Mouse (Mus musculus): ENCODE data around the gene 1700123O20Rik.

DNA sequence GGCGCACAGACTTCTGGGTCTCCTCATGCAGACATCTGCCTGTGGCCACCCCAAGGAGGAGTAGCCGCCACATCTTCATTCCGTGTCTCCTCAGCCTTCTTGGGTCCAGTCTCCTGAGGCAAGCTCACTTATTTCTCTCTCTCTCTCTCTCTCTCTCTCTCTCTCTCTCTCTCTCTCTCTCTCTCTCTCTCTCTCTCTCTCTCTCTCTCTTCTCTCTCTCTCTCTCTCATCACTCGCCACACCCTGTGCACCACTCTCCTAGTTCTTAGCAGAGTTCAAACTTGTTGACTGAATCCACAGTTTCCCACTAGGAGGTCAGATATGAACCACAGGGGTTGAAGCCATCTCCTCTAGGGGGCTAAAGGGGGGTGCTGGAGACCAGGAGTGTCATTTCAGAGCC is 12.7 kb downstream of the 1700123O20Rik start, which contains the start of gene Gm29776:
- no peak for TF ChIP-seq CTCF (IDR thresholded peaks at IDR 0.05)
- no peak for TF ChIP-seq EP300 (IDR thresholded peaks at IDR 0.05)

All from lung, postnatal 0 days (tissue).